Mouse (Mus musculus) layer of hippocampus, adult 2 months (tissue): ENCODE results near the gene Dirc2. TPM values are rescaled to one million over a fixed set of nuclear protein-coding genes. Genes with fewer than 3 reads are reported as not detected.

Experiments
- DNase-seq, 2 experiments: peaks; one replicate each; pipeline ENCODE4 v3.0.0; 2022; ENCODE audit warnings: low spot score in 2 of 2
- H3K27ac ChIP-seq: fragments of 200-600 bp; 2 replicates; pipeline ENCODE4 v1.8.1; 2022
- H3K4me3 ChIP-seq: fragments of 200-600 bp; 2 replicates; pipeline ENCODE4 v1.8.1; 2022; ENCODE audit warnings: mild to moderate bottlenecking
- CTCF ChIP-seq: fragments of 200-600 bp; conservative IDR thresholded peaks from 2 replicates; pipeline ENCODE4 v1.8.1; 2022; ENCODE audit warnings: antibody characterized with exemption, mild to moderate bottlenecking, moderate library complexity
- total RNA-seq, 2 experiments: library from RNA; stranded (reverse); gene quantifications; 2 replicates each; pipeline ENCODE4 v1.2.3; 2021

Gene Dirc2
- total RNA-seq, 2 experiments from 2014 or later, result 66.3 to 69.1 TPM

DNA sequence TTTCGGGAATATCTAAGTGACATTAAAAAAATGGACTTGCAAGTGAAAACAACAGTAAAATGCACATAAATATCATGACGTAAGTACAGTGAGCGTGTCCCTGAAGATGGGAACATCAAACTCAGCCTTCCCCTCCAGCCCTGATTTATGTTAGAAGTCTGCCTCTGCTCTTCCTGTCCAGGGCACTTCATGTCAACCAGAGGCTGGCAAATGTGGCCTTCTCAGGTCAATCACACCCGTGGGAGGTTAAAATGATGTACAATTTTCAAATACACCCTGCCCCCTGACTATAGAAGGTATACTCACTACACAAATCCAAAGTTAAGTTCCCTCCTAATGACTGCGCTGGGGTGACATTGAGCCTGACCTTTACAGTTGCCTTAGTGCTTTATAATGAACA is 53.4 kb downstream of the Dirc2 start:
- no peak for DNase-seq
- Histone ChIP-seq H3K4me3 (no peak overlapping the region), H3K27ac (no peak overlapping the region)
- no peak for TF ChIP-seq CTCF

DNA sequence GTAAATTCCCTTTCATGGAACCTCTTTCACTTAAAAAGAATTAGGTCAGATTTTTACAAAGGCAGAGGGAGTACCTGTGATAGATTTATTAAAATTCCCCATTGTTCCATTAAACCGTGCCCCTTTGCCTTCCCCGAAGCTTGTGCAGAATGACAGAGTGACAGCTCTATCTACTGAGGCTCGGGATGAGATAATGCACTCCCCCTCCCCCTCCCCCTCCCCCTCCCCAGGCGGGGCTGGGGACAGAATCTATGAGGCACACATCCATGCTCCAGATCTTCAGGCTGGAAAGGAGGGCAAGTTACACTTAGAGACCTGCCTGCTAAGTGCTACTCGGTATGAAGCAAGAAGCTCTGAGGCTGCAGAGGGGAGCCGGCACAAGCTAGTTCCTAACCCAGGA is 53.8 kb downstream of the Dirc2 start:
- TF ChIP-seq CTCF, result no peak
- Histone ChIP-seq H3K27ac (no peak overlapping the region), H3K4me3 (no peak overlapping the region)
- no peak for DNase-seq

DNA sequence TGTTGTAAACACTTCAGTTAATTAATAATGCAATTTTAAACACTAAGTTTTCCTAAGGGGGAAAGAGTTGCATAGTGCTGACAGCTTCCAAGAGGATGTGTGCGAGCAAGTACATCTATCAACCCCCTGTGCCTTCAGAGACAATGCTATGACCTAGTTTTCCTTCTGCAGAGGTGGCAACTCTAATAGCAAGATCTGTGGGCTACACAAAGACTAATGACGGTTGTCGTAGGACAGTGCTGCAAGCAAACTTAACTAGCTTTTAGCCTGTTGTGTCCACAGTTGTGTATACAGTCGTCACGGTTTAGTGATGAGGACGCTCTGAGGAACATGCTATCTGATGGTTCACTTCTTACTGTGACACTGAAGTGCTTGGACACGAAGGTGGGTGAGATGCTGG is 54.5 kb downstream of the Dirc2 start:
- no peak for TF ChIP-seq CTCF
- no peak for DNase-seq
- no peak overlapping the region for H3K4me3 ChIP-seq
- H3K27ac ChIP-seq, result no peak overlapping the region

DNA sequence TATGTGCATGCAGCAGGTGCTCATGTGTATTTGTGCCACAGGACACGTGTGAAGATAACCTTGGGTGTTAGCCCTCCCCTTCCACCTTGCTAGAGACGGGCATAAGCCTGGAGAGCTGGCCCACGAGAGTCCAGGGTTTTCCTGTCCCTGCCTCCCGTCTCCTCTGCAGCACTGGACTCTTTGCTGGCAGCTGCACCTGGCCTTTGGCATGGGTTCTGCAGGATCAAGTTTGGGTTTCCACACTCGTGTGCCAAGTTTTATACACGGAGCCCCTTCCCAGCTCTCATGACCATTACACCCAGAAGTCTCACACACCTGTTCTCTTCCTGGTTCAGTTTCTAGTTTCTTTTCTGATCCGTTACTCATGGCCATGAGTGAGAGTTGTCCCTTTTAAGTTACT is 55.5 kb downstream of the Dirc2 start:
- Histone ChIP-seq H3K4me3 (no peak overlapping the region), H3K27ac (no peak overlapping the region)
- no peak for DNase-seq
- no peak for TF ChIP-seq CTCF

DNA sequence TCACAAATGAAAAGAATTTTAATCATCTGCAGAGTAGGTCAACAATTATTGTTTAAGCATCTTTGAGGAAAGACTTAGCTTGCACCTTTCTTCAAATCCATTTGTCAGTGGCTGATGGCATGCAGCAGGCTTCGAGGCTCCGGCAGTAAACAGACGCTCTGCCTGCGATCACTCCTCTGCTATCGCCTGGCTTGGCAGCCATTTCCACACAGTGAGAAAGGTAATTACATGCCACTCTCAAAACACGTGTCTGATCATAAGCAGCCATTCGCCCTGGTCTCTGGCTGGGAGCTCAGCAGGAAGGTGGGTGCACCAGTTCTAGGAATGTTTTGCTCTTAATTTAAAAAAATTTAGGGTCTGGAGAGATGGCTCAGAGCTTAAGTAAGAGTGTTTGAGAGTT is 58.2 kb downstream of the Dirc2 start:
- no peak for TF ChIP-seq CTCF

DNA sequence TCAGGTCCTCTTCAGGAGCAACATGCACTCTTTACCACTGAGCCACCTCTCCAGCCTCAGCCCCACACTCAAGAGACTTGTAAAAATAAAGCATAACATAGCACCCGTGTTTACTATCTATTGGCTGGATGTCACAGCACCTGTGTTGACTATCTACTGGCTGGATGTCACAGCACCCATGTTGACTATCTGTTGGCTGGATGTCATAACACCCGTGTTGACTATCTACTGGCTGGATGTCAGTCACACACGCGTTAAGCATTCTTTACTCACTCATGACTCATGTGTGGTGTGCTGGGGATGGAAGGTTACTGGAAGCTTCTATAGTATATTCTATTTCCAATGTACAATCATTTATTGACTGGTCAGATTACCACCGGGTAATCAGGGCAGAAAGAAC is 62.2 kb downstream of the Dirc2 start:
- TF ChIP-seq CTCF, result no peak
- Histone ChIP-seq H3K27ac (no peak overlapping the region), H3K4me3 (no peak overlapping the region)
- no peak for DNase-seq

More for the DNA sequence above, 58.2 kb downstream of the Dirc2 start:
- peak in 1 of 2 experiments; percentile 18 for DNase-seq
- H3K27ac ChIP-seq, result peak overlapping the region; percentile 40; the same call in 1 of the 2 replicates
- H3K4me3 ChIP-seq, result no peak overlapping the region

DNA sequence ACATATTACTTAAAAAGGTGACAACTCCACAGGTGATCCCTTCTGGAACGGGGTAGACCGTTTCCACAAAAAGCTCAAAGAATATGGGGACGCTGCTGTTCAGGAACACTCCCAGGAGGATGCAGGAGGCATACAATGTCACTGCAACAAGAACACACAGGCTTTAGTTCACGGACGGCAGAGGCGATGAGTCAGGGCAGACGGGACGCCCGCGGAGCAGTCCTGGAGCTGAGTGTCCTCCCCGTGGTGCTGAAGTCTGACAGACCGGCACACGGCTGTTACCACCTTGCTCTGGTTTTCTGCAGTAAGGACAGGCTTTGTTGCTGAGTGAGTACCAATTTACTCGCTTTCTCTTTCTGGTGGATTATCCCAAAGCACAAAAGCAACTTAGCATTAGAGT is 64.4 kb downstream of the Dirc2 start:
- DNase-seq, result no peak
- Histone ChIP-seq H3K27ac (no peak overlapping the region), H3K4me3 (no peak overlapping the region)
- TF ChIP-seq CTCF, result no peak

DNA sequence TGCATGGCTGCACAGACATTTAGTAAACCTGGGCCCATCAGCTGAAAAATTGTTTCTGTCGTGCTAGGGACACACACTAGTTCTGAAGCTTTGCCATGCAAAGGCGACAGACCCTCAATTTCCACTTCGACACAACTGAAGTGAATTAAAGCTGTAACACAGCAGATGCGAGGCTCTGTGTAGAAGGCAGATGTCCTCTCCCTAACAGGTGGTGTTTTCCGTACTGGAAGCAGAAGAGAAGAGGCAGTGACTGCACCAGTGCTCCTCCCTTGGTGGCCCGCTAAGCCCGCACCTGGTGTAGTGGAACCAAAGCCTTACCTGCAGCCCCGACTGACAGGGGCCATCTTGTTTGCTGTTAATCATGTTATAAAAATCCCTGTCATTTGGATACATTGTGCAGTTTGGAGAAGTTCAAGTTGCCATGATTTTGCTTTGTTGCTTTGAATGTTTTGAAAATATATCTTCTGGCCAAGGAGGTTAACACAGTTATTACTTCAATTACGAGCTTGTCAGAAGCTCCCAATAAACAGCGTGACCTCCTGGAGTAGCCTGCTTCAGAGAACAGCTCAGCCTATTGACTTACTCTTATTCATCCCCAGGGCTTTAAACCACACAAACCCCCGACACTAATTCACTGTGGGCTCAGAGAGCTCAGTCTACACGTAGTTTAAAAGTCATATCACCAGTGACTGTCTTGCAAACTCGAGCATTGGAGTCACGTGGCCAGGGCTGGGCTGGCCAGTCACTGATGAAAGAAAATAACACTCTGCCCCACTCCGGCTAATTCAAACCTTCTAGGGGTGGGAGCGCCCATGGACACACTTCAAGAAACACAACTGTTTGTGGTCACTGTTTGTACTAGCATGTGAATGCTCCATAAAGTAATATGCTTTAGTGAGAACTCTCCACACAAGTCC is 65.1 kb downstream of the Dirc2 start:
- no peak for TF ChIP-seq CTCF
- no peak overlapping the region for H3K4me3 ChIP-seq
- DNase-seq, result peak; percentile 16 to 28
- H3K27ac ChIP-seq, result no peak overlapping the region

DNA sequence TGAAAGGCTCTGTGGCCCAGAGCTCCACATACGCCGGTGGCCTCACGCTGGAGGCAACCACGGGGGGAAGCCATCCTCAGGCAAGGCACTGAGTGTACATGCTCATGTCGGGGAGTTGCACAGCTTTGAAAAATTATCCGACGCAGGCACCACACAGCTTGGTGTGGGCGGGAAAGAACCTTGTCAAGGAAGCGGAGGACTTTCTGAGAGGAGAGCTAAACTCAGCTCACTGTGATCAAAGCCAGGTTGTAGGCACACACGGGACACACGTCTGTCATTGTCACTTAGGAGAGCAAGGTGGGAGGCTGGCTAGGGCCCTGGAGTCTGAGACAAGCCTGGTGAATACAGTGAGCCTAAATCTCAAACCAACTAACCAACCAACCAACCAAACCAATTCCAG is 67.3 kb downstream of the Dirc2 start:
- no peak overlapping the region for H3K4me3 ChIP-seq
- no peak overlapping the region for H3K27ac ChIP-seq
- no peak for TF ChIP-seq CTCF
- DNase-seq, result peak in 1 of 2 experiments; percentile 57

DNA sequence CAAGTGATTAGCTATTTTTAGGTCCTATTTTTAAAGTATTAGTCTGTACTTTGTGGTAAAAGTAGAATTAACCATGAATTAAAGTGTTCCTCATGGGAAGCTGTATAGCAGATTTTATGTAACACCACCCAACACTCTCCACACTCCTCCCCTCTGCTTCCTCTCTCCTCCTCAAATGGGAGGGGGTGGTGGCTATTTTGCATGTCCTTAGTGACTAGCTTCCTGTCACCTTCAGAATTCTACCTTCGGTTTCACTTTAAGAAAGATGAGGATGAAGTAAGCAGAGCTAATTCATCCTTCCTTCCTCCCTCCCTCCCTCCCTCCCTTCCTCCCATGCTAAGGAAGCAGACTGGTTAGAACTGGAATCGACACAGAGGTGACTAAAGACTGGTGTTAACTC is 73.1 kb downstream of the Dirc2 start:
- TF ChIP-seq CTCF, result no peak
- Histone ChIP-seq H3K4me3 (no peak overlapping the region), H3K27ac (no peak overlapping the region)
- DNase-seq, result no peak

DNA sequence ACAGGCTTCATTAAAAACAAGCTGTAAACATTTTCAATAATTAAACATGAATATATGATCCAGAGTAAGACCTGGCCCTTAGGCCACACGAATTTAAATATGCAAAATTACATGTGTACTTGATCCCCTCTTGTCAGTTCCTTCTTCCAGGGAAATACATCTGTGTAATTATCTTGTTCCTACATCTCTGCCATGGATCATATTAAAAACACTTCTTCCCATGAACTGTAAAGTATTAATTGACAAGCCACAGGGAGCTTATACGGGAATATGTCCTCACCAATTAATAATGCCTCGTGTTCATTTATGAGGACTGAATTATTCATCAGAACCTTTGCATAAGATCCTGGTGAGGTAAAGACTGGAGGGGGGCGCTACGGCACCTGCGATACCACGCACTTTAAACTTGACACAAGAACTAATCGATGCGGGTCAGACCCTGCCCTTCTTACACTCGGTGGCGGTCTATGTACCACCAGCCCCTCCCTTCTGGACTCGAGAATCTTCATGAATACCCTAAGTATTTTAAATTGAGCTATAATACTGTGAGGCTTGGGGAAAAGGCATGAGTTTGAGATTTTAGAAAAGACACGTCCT is 74.8 kb downstream of the Dirc2 start:
- Histone ChIP-seq H3K4me3 (no peak overlapping the region), H3K27ac (no peak overlapping the region)
- no peak for TF ChIP-seq CTCF
- no peak for DNase-seq

DNA sequence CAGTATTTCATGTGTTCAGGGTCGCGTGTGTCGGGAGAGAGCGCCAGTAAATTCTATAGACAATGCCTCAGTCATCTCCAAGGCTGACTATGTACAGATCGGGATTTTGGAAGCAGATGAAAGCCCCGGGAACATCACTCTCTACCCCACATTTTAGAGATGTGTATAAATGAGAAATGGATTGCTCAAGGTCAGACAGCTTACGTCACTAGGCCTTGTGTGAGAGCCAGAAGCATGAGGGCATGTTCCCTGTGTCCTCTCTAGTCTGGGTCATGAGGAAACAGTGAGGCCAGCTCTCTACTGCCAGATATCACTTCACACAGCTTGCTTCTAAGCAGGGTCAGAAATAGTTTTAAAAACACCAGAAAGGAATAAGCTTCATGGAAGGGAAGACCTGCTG is 77.5 kb downstream of the Dirc2 start:
- Histone ChIP-seq H3K4me3 (no peak overlapping the region), H3K27ac (no peak overlapping the region)
- no peak for DNase-seq
- TF ChIP-seq CTCF, result no peak

DNA sequence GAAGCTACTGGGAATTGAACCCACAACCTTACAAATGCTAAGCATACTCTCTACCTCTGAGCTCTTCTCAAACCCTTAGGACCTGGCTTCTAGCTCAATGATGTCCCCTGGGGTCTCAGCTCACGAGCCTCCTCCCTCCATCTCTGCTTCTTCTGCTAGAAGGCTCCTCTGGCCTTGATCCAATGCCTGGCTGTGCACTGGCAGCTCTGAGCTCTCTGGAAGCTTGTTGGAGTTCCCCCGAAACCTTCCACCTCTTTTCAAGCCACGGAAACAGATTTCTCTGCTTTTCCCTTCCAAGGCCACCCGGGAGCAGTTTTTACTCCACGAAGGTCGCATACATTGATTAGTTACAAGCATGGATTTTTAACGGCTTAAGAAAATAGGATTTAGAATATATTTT is 82.7 kb downstream of the Dirc2 start:
- H3K27ac ChIP-seq, result no peak overlapping the region
- no peak for DNase-seq
- no peak overlapping the region for H3K4me3 ChIP-seq
- TF ChIP-seq CTCF, result no peak

DNA sequence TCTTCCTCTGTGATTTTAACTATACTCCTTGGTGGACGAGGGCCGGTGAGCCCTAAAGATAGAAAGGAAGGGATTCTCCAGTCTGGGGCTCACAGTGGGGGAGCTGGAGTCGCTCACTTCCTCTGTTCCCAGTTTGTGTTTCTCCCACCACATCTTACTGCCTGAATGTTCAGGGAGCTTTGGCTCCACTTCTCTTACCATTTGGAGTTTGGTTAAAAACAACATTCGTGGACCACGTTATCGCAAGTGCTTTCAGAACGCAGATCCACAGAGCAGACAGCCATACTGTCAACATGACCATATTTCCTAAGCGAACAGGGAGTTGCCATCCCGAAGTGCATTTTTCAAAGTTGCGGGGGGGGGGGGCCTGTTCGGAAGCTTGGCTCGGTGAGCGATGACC is 84.1 kb downstream of the Dirc2 start:
- Histone ChIP-seq H3K4me3 (no peak overlapping the region), H3K27ac (no peak overlapping the region)
- DNase-seq, result peak in 1 of 2 experiments; percentile 16
- no peak for TF ChIP-seq CTCF
